ENCODE assay signal across 16 mouse cellular contexts in the genomic region with DNA sequence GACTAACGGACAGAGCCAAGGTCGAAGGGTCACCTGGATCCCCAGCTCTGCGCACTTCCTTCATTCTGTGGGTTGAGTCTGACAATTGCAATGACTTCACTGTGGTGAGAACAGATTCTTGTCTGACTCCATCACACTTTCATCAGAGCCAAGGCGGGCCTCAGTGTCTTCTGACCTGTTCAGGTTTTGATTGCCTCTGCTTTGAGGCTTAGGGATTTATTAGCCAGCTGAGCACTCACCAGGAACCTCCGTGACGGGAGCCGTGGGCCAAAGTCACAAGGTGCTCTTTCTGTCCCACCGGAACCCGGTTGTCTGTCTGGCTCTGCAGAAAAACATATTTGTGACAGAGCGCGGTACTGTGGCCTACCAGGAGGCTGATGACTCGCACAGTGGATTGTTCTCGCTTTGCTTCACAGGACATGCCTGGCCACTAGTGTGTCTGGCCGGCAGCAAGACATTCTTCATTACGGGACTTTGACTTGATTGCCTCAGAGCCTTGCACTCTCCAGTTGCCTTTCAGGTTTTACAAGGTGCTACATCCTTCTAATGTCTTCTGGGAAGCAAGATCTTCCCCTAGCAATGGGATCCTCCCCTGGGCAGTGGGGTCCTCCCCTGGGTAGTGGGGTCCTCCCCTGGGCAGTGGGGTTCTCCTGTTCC.
A peak's percentile ranks its signal among the peaks of the same experiment; 100 is the strongest.
DNase-seq lines count a peak whose midpoint lies in the region; ATAC-seq and TF ChIP-seq lines count a peak whose summit lies in the region.
"Had no signal": no experiment of that assay in that cellular context is flagged by ENCODE, and none has a peak within 500 bp of the region (broad histone marks: within the 10 kb centered on the region; RNA-seq: fewer than 3 reads in every experiment).

No protein-coding gene starts in this region.

- peaks cover 43% of the 10 kb centered on the region for H3K4me1 ChIP-seq in kidney, embryonic 14.5 days (ENCODE audit: control insufficient read depth, insufficient read depth, low read length)
- H3K4me1 ChIP-seq in kidney, adult 2 months (ENCODE audit: control insufficient read depth, insufficient read depth, low read length), result peaks cover 7% of the 10 kb centered on the region; the same call in 1 of the 2 replicates
- H3K4me1 ChIP-seq in embryonic fibroblast, embryonic 13.5 days (ENCODE audit: control insufficient read depth, insufficient read depth, low read length), result peaks cover under 1% of the 10 kb centered on the region; the same call in 1 of the 2 replicates
- H3K4me1 ChIP-seq: liver, embryonic 15.5 days had no signal

- H3K9ac ChIP-seq in kidney, embryonic 14.5 days (ENCODE audit: low read depth, low read length), result no peak overlapping the region
- H3K9ac ChIP-seq: heart, embryonic 12.5 days; liver, embryonic 15.5 days had no signal

- 43% methylated on average over 15 of the region's 15 CpGs for WGBS in kidney, embryonic 14.5 days
- 55% methylated on average over 15 of the region's 15 CpGs for WGBS in kidney, adult 2 months

- DNase-seq in kidney, adult 2 months, result no peak
- DNase-seq in kidney, postnatal 4 days, result peak; percentile 18 to 44
- DNase-seq in layer of hippocampus, adult 11-12 months (ENCODE audit: low spot score), result no peak
- no peak for DNase-seq in testis, postnatal 10 days (ENCODE audit: low spot score)
- DNase-seq in adipocyte (ENCODE audit: low spot score), result no peak
- DNase-seq: adrenal gland, adult 2 months; cerebellum, postnatal 25 days; heart, postnatal 4 days had no signal

- no peaks in the 10 kb centered on the region for H3K9me3 ChIP-seq in kidney, embryonic 14.5 days (ENCODE audit: control insufficient read depth, low read length)
- H3K9me3 ChIP-seq: heart, embryonic 12.5 days; liver, embryonic 15.5 days had no signal

- H3K79me3 ChIP-seq in C2C12 (ENCODE audit: low read depth), result no peaks in the 10 kb centered on the region

- H3K27me3 ChIP-seq in kidney, embryonic 14.5 days (ENCODE audit: control insufficient read depth, insufficient read depth, low read length), result no peaks in the 10 kb centered on the region
- H3K27me3 ChIP-seq in kidney, adult 2 months (replicated peaks; ENCODE audit: control insufficient read depth, insufficient read depth, low read length), result no peaks in the 10 kb centered on the region
- H3K27me3 ChIP-seq in C2C12 (ENCODE audit: control insufficient read depth, insufficient read depth, insufficient read length), result no peaks in the 10 kb centered on the region
- H3K27me3 ChIP-seq: heart, embryonic 12.5 days; liver, embryonic 15.5 days had no signal

- no peaks in the 10 kb centered on the region for H3K79me2 ChIP-seq in C2C12 (ENCODE audit: control insufficient read depth, insufficient read depth)

- no peak for TF ChIP-seq POLR2A in kidney, adult 2 months (IDR thresholded peaks at IDR 0.05; ENCODE audit: low read depth, low read length)
- no peak for TF ChIP-seq POLR2A in embryonic fibroblast, embryonic 13.5 days (IDR thresholded peaks at IDR 0.05; ENCODE audit: low read depth, low read length)

- no peak overlapping the region for H3K4me3 ChIP-seq in kidney, embryonic 14.5 days (ENCODE audit: low read length)
- no peak overlapping the region for H3K4me3 ChIP-seq in kidney, adult 2 months (ENCODE audit: insufficient read depth, low read depth, low read length)
- no peak overlapping the region for H3K4me3 ChIP-seq in C2C12 (ENCODE audit: insufficient read depth, poor library complexity, severe bottlenecking)
- H3K4me3 ChIP-seq in embryonic fibroblast, embryonic 13.5 days (ENCODE audit: insufficient read depth, low read length), result no peak overlapping the region
- H3K4me3 ChIP-seq: heart, embryonic 12.5 days; liver, embryonic 15.5 days had no signal

- no peak for TF ChIP-seq CTCF in kidney, adult 2 months (conservative IDR thresholded peaks at IDR 0.05; ENCODE audit: insufficient read depth, insufficient read length, low read depth, low read length)
- TF ChIP-seq CTCF in C2C12 (IDR thresholded peaks at IDR 0.05; ENCODE audit: control insufficient read depth, insufficient read depth, insufficient read length), result no peak
- TF ChIP-seq CTCF in embryonic fibroblast, embryonic 13.5 days (IDR thresholded peaks at IDR 0.05; ENCODE audit: borderline replicate concordance, insufficient read depth, low read length), result no peak

- peak overlapping the region; percentile 38; the same call in 1 of the 2 replicates for H3K27ac ChIP-seq in kidney, embryonic 14.5 days (ENCODE audit: low read depth, low read length)
- H3K27ac ChIP-seq in kidney, adult 2 months (ENCODE audit: insufficient read depth, low read depth, low read length), result no peak overlapping the region
- 0 out of 2 replicates have a peak overlapping the region, but pooled peaks have one; percentile 9 for H3K27ac ChIP-seq in embryonic fibroblast, embryonic 13.5 days (ENCODE audit: insufficient read depth, low read length)
- H3K27ac ChIP-seq: liver, embryonic 15.5 days; macrophage had no signal

- no peak for ATAC-seq in kidney, embryonic 14.5 days (ENCODE audit: low FRiP score, low TSS enrichment)
- ATAC-seq: forebrain, embryonic 16.5 days had no signal

- H3K4me2 ChIP-seq in kidney, embryonic 14.5 days (replicated peaks; ENCODE audit: low read depth, low read length), result no peak overlapping the region
- H3K4me2 ChIP-seq: heart, embryonic 12.5 days; liver, embryonic 15.5 days; midbrain, embryonic 11.5 days had no signal

- H3K36me3 ChIP-seq in kidney, embryonic 14.5 days (ENCODE audit: control insufficient read depth, insufficient read depth, low read length), result no peaks in the 10 kb centered on the region
- no peaks in the 10 kb centered on the region for H3K36me3 ChIP-seq in kidney, adult 2 months (ENCODE audit: control insufficient read depth, insufficient read depth, low read length)
- H3K36me3 ChIP-seq in C2C12 (ENCODE audit: control insufficient read depth, insufficient read depth), result no peaks in the 10 kb centered on the region
- H3K36me3 ChIP-seq: heart, embryonic 12.5 days; liver, embryonic 15.5 days had no signal

- H3ac ChIP-seq in C2C12 (ENCODE audit: control insufficient read depth, insufficient read length, low read depth), result no peak overlapping the region

TF ChIP-seq in C2C12, 6 proteins besides CTCF, POLR2A, EP300 and RAD21:
- peak; percentile 45 for TF ChIP-seq MYOD1 (IDR thresholded peaks at IDR 0.05; ENCODE audit: control insufficient read depth, insufficient read length, low read depth)
- no peak for TF ChIP-seq USF1 (IDR thresholded peaks at IDR 0.05; ENCODE audit: low read depth)

Comparison
In these comparisons a context has a peak if more than half of its experiments do, and no peak if none do; other contexts are left out.
1. DNase-seq: peak in kidney, postnatal 4 days (2 of 2); none in kidney, adult 2 months (single experiment), layer of hippocampus, adult 11-12 months (single experiment), testis, postnatal 10 days (single experiment) and adipocyte (single experiment).